In the genomic region with DNA sequence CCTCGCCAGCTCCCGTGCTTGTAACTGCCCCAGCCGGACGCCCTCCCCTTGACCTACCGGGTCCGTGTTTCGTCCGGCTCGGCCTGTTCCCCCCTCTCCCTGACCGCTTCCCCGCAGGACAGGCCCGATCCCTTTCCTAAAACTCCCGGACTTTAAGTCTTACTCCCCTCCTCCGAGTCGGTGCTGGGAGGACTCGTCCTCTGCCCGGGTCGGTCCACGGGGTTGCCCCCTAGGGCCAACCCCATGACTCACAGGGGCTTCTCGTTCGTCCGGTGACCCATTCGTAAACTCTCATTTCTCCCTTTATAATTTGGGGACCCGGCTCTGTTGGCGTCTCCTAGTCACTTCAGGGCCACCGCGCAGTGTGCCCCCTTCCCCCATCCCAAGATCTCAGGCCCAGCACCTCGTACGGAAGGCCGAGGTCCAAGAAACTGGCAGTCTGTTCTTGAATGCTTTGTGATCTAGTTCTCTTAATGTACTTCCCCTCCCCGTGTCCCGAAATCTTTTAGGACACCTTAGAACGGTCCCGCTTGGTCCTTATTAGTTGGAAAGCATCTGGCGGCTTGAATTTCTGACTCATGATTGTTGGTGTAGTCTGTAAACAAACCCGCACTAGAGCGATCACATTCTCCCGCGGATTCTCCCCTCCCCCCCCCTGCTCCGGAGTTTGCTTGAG, we compare ENCODE assay signal across 8 mouse cellular contexts. TPM values are rescaled to one million over a fixed set of nuclear protein-coding genes. Genes with fewer than 3 reads are reported as not detected.
DNase-seq lines count a peak whose midpoint lies in the region; ATAC-seq and TF ChIP-seq lines count a peak whose summit lies in the region.

No protein-coding gene starts in this region.

- H3ac ChIP-seq in myocyte (ENCODE audit: control insufficient read depth, insufficient read length) = peak overlapping the region; percentile 29

- peak; percentile 22 for DNase-seq in urinary bladder, postnatal 25 days (ENCODE audit: low spot score)
- no peak for DNase-seq in urinary bladder, postnatal 10 days (ENCODE audit: low spot score)
- peak; percentile 66 for DNase-seq in kidney, adult 9 months
- DNase-seq in liver, embryonic 13.5 days = peak; percentile 53
- peak; percentile 23 to 41 for DNase-seq in thymus, postnatal 10 days (ENCODE audit: low spot score in 2 of 2)

- peak overlapping the region; percentile 97 for H3K27ac ChIP-seq in liver, embryonic 13.5 days

- H3K36me3 ChIP-seq in liver, embryonic 13.5 days = peaks cover 36% of the 10 kb centered on the region
- H3K36me3 ChIP-seq in myocyte (ENCODE audit: control insufficient read depth, insufficient read depth) = peaks cover 20% of the 10 kb centered on the region

- peak; percentile 16 for ATAC-seq in common myeloid progenitor, adult 5-6 weeks (replicated peaks; ENCODE audit: low read depth, poor library complexity, severe bottlenecking)
- peak; percentile 21 for ATAC-seq in granulocyte monocyte progenitor cell, adult 5-6 weeks (replicated peaks; ENCODE audit: poor library complexity, severe bottlenecking)
- ATAC-seq in liver, embryonic 13.5 days (ENCODE audit: low read depth) = peak; percentile 43

- H3K9me3 ChIP-seq in liver, embryonic 13.5 days (replicated peaks) = no peaks in the 10 kb centered on the region

- peak overlapping the region; percentile 95 for H3K4me3 ChIP-seq in liver, embryonic 13.5 days (replicated peaks)
- H3K4me3 ChIP-seq in myocyte = peak overlapping the region; percentile 97

- TF ChIP-seq POLR2A in myocyte (IDR thresholded peaks at IDR 0.05; ENCODE audit: insufficient read length, low read depth) = no peak

- peak overlapping the region; percentile 99 for H3K9ac ChIP-seq in liver, embryonic 13.5 days

- under 1% methylated on average over 40 of the region's 40 CpGs for WGBS in liver, embryonic 13.5 days (ENCODE audit: insufficient replicate concordance)

- peak overlapping the region; percentile 76 for H3K4me2 ChIP-seq in liver, embryonic 13.5 days
- peak overlapping the region; percentile 98 for H3K4me2 ChIP-seq in myocyte (ENCODE audit: low read depth)

- H3K79me2 ChIP-seq in myocyte (ENCODE audit: control insufficient read depth, insufficient read depth) = peaks cover 47% of the 10 kb centered on the region

- H3K4me1 ChIP-seq in liver, embryonic 13.5 days (replicated peaks) = peaks cover 34% of the 10 kb centered on the region

- H3K27me3 ChIP-seq in liver, embryonic 13.5 days = no peaks in the 10 kb centered on the region
- H3K27me3 ChIP-seq in myocyte (ENCODE audit: control insufficient read depth, insufficient read depth, insufficient read length) = no peaks in the 10 kb centered on the region

TF ChIP-seq in myocyte, 11 proteins besides CTCF, POLR2A, EP300 and RAD21:
- no peak for TF ChIP-seq MAX (IDR thresholded peaks at IDR 0.05; ENCODE audit: low read depth)
- TF ChIP-seq E2F4 (IDR thresholded peaks at IDR 0.05; ENCODE audit: insufficient read depth) = no peak
- TF ChIP-seq USF1 (IDR thresholded peaks at IDR 0.05; ENCODE audit: low read depth) = no peak
- no peak for TF ChIP-seq POLR2AphosphoS2 (IDR thresholded peaks at IDR 0.05; ENCODE audit: insufficient read length, low read depth)
- TF ChIP-seq CEBPB (IDR thresholded peaks at IDR 0.05; ENCODE audit: insufficient read depth, poor library complexity, severe bottlenecking) = no peak
- no peak for TF ChIP-seq MYOG (IDR thresholded peaks at IDR 0.05; ENCODE audit: control insufficient read depth in 1 of 3, insufficient read depth in 1 of 3, insufficient read length in 2 of 3, low read depth in 2 of 3)
- no peak for TF ChIP-seq TCF3 (IDR thresholded peaks at IDR 0.05; ENCODE audit: insufficient read length, low read depth)
- no peak for TF ChIP-seq REST (IDR thresholded peaks at IDR 0.05; ENCODE audit: insufficient read depth, insufficient read length)
- no peak for TF ChIP-seq MYOD1 (IDR thresholded peaks at IDR 0.05; ENCODE audit: control insufficient read depth in 1 of 3, insufficient read length in 2 of 3, low read depth in 2 of 3)
- no peak for TF ChIP-seq SRF (IDR thresholded peaks at IDR 0.05; ENCODE audit: control insufficient read depth, insufficient read length, low read depth)
- TF ChIP-seq TCF12 (IDR thresholded peaks at IDR 0.05; ENCODE audit: insufficient read depth, poor library complexity, severe bottlenecking) = no peak

RNA-seq across cellular contexts. Expression of gene Dcaf8, which starts 0.5 kb away (rescaled TPM):
- 157 and 167 TPM in 2 replicates for total RNA-seq in common myeloid progenitor, adult 5-6 weeks (2017)
- 68.0 and 76.2 TPM in 2 replicates for total RNA-seq in granulocyte monocyte progenitor cell, adult 5-6 weeks (2014; fragmentation: Nextera tagmentation)
- total RNA-seq in granulocyte monocyte progenitor cell, adult 5-6 weeks (2017) = 107 and 114 TPM in 2 replicates
- 58.1 and 65.0 TPM in 2 replicates for polyA plus RNA-seq in liver, embryonic 13.5 days (2015; fragmentation: Nextera tagmentation; extraction: Ambion mirVana)
- 80.0 TPM for polyA plus RNA-seq in myocyte (2012; fragmentation: generic; extraction: Trizol)

RNA-seq across cellular contexts. Expression of gene Pex19, which starts 21.9 kb away (rescaled TPM):
- 37.1 and 42.2 TPM in 2 replicates for total RNA-seq in common myeloid progenitor, adult 5-6 weeks (2017)
- total RNA-seq in granulocyte monocyte progenitor cell, adult 5-6 weeks (2014; fragmentation: Nextera tagmentation) = 28.3 and 40.3 TPM in 2 replicates
- 35.8 and 47.3 TPM in 2 replicates for total RNA-seq in granulocyte monocyte progenitor cell, adult 5-6 weeks (2017)
- 39.9 and 48.2 TPM in 2 replicates for polyA plus RNA-seq in liver, embryonic 13.5 days (2015; fragmentation: Nextera tagmentation; extraction: Ambion mirVana)
- 184 TPM for polyA plus RNA-seq in myocyte (2012; fragmentation: generic; extraction: Trizol)

RNA-seq across cellular contexts. Expression of gene Pea15a, which starts 58.2 kb away (rescaled TPM):
- total RNA-seq in common myeloid progenitor, adult 5-6 weeks (2017) = 5.8 and 10.1 TPM in 2 replicates
- 3.5 and 6.0 TPM in 2 replicates for total RNA-seq in granulocyte monocyte progenitor cell, adult 5-6 weeks (2014; fragmentation: Nextera tagmentation)
- 1.2 and 1.7 TPM in 2 replicates for total RNA-seq in granulocyte monocyte progenitor cell, adult 5-6 weeks (2017)
- 20.9 and 22.2 TPM in 2 replicates for polyA plus RNA-seq in liver, embryonic 13.5 days (2015; fragmentation: Nextera tagmentation; extraction: Ambion mirVana)
- 120 TPM for polyA plus RNA-seq in myocyte (2012; fragmentation: generic; extraction: Trizol)
